Mouse (Mus musculus) left cerebral cortex, adult 9 months (tissue): Measurements from ENCODE around the gene Lefty2.

Experiments
- DNase-seq, 2 experiments: peaks; one replicate each; pipeline ENCODE4 v3.0.0; 2022; ENCODE audit warnings: low spot score in 2 of 2

Lefty2 gene

GRCm38 (mm10) chr1:180892808-180893207 lies at the start of gene Lefty2:
Lefty2 (plus strand) TSS chr1:180893108.
- DNase-seq, result no peak

GRCm38 (mm10) chr1:180848114-180848510 lies 44.8 kb upstream of the Lefty2 start:
- DNase-seq, result peak in 1 of 2 experiments; percentile 79

- DNase-seq, result peak in 1 of 2 experiments; percentile 46
Measured at GRCm38 (mm10) chr1:180848511-180849241, 44.2 kb upstream of the Lefty2 start.

GRCm38 (mm10) chr1:180849701-180850301 lies 43.1 kb upstream of the Lefty2 start:
- DNase-seq, result no peak

- peak; percentile 99 to 100 for DNase-seq
Measured at GRCm38 (mm10) chr1:180850316-180851270, 42.3 kb upstream of the Lefty2 start, which contains the start of gene Sde2. Sde2 (plus strand) TSS chr1:180851127.

GRCm38 (mm10) chr1:180858763-180859162 lies 34.1 kb upstream of the Lefty2 start:
- DNase-seq, result no peak

- no peak for DNase-seq
Measured at GRCm38 (mm10) chr1:180860030-180860429, 32.9 kb upstream of the Lefty2 start.

- DNase-seq, result no peak
Measured at GRCm38 (mm10) chr1:180863606-180864005, 29.3 kb upstream of the Lefty2 start.

GRCm38 (mm10) chr1:180866001-180866400 lies 26.9 kb upstream of the Lefty2 start:
- no peak for DNase-seq

GRCm38 (mm10) chr1:180870122-180870650 lies 22.7 kb upstream of the Lefty2 start:
- no peak for DNase-seq

GRCm38 (mm10) chr1:180873861-180874484 lies 18.9 kb upstream of the Lefty2 start:
- no peak for DNase-seq

- DNase-seq, result no peak
Measured at GRCm38 (mm10) chr1:180874615-180875014, 18.3 kb upstream of the Lefty2 start.

GRCm38 (mm10) chr1:180875126-180875525 lies 17.8 kb upstream of the Lefty2 start:
- no peak for DNase-seq

- DNase-seq, result no peak
Measured at GRCm38 (mm10) chr1:180877466-180877865, 15.4 kb upstream of the Lefty2 start.

- no peak for DNase-seq
Measured at GRCm38 (mm10) chr1:180881768-180882167, 11.1 kb upstream of the Lefty2 start.

GRCm38 (mm10) chr1:180883731-180884130 lies 9.2 kb upstream of the Lefty2 start:
- DNase-seq, result no peak

- no peak for DNase-seq
Measured at GRCm38 (mm10) chr1:180884484-180884883, 8.4 kb upstream of the Lefty2 start.

- DNase-seq, result no peak
Measured at GRCm38 (mm10) chr1:180888556-180889042, 4.3 kb upstream of the Lefty2 start.

- no peak for DNase-seq
Measured at GRCm38 (mm10) chr1:180889172-180889571, 3.7 kb upstream of the Lefty2 start.

- DNase-seq, result no peak
Measured at GRCm38 (mm10) chr1:180889841-180890240, 3.1 kb upstream of the Lefty2 start.
